Mouse (Mus musculus): Measurements from ENCODE around the gene Lsm14a.
"Not testable (repeated sequence)": the region's sequence is repeated elsewhere in the genome, so short reads cannot be mapped to it uniquely, and the experiment has no call there.

Lsm14a gene

DNA sequence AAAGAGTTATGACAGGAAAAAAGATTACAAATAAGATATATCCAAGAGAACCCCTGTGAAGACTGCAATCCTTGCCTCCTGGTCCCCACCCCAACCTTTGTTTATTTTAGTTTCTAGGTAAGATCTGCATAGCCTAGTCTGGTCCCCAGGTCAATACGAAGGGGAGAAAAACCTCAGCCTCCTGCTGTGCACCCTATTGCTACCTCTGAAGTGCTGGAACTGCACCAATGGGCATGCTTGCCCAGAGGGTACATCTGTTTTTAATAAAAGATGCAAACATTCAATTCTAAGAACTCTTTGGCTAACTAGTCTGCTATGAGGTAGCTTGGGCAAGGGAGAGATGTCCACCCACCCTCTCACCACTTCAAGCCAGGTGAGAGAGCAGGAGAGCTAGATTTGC, 19.2 kb downstream of the Lsm14a start:
- DNase-seq (ENCODE audit: low spot score in 2 of 2) = no peak

DNA sequence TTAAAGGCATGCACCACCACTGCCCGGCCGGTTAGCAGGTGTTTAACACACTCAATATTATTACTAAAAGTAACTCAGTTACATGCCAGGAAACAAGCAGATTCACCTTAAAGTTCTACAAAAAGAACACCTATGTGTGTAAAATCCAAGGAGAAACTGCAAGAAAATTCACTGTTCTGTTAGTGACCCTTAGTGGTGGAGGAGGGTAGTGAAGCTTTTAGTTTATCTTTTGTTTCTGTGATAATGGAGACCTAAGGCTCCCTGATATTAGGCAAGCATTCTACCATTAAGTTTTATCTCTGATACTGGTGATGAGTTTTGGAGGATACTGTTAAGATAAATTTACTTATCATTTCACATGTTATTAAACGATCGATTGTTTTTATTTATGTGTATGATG, 37.5 kb downstream of the Lsm14a start:
- DNase-seq (ENCODE audit: low spot score in 2 of 2) = no peak

DNA sequence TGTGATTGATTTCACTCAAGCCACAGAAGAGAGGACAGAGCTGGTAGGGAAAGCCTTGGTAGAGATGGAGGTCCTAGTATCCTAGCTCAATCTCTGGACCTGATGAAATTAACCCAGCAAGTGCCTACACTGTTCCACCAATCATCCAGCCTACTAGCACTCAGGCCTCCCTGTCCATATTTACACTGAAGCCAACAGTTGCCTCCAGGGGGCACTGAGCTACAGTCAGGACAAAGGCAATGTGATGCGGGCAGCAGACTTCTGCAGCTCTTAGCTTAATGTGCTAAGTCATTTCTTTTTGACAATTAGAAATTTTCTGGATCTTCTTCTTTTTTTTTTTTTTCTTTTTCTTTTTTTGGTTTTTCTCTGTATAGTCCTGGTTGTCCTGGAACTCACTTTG, 41.1 kb downstream of the Lsm14a start:
- peak in 1 of 2 experiments; percentile 15 for DNase-seq (ENCODE audit: low spot score in 2 of 2)

DNA sequence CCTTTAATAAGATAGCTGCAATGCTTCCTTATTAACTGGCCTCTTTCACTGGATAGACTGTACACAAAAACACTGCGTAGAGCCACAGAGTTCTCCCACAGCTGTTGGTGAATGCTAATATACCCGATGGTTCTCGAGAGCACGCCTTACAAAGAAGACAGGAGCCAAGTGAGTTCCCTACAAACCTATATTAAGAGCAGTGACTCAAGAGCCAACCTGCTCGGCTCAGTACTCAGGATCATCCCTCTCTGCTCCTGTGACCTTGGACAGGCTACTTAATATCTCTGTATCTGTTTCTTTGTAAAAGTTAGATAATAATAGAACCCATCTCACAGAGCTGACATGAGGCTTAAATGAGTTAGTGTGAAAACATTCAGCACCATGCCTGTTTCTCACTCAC, 42.9 kb downstream of the Lsm14a start:
- no peak for DNase-seq (ENCODE audit: low spot score in 2 of 2)

- no peak for DNase-seq (ENCODE audit: low spot score in 2 of 2)
These were observed 45.1 kb downstream of the Lsm14a start for GRCm38 (mm10) chr7:34348011-34348410.

- no peak for DNase-seq (ENCODE audit: low spot score in 2 of 2)
These were observed 46.1 kb downstream of the Lsm14a start for GRCm38 (mm10) chr7:34347041-34347440.

DNA sequence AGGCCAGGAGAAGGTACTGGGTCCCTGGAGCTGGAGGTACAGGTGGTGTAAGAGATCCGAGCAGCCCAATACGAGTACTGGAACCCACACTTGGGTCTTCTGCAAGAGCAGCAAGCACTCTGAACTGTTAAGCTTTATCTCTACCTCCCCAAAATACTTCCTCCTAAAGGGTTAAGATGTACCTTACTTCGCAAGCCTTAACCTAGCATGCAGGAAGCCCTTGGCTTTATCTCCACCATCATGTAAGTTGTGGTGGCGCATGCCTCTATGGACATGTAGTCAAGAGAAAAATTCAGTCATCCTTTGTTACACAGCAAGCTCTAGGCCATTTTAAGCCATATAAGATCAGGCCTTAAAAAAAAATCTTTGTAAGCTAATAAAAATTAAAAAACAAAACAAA, 46.6 kb downstream of the Lsm14a start:
- no peak for DNase-seq (ENCODE audit: low spot score in 2 of 2)

DNA sequence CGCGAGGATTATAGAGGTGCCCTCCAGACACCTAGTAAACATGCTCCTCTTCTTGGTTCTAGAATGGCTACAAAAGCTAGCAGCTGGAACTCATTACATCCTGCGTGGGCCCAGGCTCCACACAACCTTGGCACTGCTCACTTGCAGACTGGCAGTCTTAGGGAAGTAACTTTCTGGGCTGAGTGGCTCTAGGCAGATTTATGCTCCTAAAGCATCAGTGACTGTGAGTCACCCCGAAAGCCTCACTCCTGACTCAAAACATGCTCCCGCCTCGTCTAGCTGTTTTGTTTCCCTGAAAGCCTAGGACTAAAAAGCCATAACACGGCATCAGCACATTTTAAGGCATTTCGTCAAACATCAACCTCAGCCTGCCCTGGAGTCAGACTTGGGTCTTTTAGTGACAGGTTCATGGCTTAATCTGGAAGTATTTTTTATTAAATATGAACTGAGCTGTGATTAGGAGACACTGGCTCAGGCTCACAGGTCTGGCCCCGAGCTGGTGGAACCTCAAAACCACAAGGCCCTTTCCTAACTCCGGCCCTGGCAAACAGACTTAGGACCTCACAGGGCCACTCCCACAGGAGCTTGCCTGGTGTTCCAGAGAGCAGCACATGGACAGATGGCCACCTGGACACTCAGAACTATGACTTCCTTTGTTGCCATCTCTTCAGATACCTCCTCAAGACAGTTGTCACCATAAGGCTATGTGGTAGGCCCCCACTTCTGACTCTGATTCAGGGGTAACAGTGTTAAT, 50.9 kb downstream of the Lsm14a start:
- DNase-seq (ENCODE audit: low spot score in 2 of 2) = no peak

- DNase-seq (ENCODE audit: low spot score in 2 of 2) = no peak
These were observed 52.3 kb downstream of the Lsm14a start for GRCm38 (mm10) chr7:34340841-34341240.

- no peak for DNase-seq (ENCODE audit: low spot score in 2 of 2)
These were observed 54.0 kb downstream of the Lsm14a start for GRCm38 (mm10) chr7:34339164-34339489.

GRCm38 (mm10) chr7:34338445-34339163, 54.5 kb downstream of the Lsm14a start:
- no peak for DNase-seq (ENCODE audit: low spot score in 2 of 2)

- DNase-seq (ENCODE audit: low spot score in 2 of 2) = no peak
These were observed 55.8 kb downstream of the Lsm14a start for GRCm38 (mm10) chr7:34337268-34337667.

- DNase-seq (ENCODE audit: low spot score in 2 of 2) = not testable (repeated sequence)
These were observed 56.6 kb downstream of the Lsm14a start for GRCm38 (mm10) chr7:34336545-34336944.

GRCm38 (mm10) chr7:34327493-34327892, 65.6 kb downstream of the Lsm14a start:
- no peak for DNase-seq (ENCODE audit: low spot score in 2 of 2)

GRCm38 (mm10) chr7:34324857-34325256, 68.3 kb downstream of the Lsm14a start:
- DNase-seq (ENCODE audit: low spot score in 2 of 2) = no peak

DNA sequence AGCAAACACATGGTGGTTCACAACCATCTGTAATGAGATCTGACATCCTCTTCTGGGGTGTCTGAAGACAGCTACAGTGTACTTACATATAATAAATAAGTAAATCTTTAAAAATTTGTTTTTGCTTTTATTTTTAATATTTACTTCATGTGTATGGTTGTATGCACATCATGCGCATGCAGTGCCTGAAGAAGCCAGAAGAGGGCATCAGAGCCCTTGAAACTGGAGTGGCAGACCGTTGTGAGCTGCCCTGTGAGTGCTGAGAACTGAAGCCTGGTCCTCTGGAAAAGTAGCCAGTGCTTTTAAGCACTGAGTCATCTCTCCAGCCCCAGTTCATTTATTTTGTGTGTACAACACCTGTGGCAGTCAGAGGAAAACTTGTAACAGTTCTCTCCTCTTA, 69.1 kb downstream of the Lsm14a start:
- DNase-seq (ENCODE audit: low spot score in 2 of 2) = no peak

- no peak for DNase-seq (ENCODE audit: low spot score in 2 of 2)
These were observed 69.8 kb downstream of the Lsm14a start for GRCm38 (mm10) chr7:34323351-34323750.

DNA sequence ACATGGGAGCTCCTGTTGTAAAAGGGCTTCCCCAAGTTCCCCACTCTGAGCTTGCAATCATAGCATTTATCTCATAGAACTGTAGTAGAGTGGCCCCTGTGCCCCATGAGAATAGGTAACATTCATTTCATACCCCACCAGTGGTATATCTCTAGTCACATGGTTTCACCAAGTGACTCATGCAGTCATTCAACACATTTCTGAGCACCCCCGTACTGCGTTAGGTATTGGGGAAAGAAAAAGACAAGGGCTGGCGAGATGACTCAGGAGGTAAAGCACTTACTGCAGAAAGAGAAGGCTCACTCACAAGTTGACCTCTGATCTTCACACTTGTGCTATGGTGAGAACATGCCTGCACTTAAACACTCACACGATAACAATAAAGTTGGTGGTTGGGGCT, 71.2 kb downstream of the Lsm14a start:
- no peak for DNase-seq (ENCODE audit: low spot score in 2 of 2)

DNA sequence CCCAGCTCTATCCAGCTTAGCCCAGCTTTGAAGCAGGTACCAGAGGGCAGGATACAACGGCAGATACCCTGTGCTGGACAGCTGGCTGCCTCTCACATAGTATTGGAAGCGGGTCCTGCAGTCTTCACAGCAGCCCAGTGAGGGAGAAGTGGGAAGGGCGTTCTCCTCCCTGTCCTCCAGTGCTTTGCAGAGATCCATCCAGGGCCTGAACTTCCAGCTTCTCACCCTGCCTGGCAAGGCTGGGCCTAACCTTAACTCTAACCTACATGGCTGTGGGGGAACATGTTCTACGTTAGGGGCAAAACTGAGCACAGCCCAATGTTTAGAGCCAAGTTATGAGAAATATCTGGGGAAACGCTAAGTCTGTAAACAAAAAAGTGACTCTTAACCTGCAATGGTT, 72.0 kb downstream of the Lsm14a start:
- no peak for DNase-seq (ENCODE audit: low spot score in 2 of 2)

DNA sequence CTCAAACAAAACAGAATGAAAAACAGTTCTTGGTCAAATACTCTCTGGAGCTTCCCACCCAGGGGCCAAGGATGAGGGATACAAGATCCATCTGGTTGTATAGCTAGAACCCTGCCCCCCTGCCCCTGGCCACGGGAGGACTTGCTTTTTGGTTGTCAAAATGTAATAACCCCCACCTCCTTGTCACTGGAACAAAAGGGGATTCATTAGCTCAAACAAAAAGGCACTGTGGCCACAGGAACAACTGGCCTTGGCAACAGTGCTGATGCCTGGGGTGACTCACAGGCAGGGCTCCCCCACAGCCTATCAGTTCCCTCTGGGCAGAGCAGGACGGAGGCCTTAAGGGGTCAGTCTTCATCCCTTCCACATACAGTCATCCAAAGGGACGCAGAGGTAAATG, 73.2 kb downstream of the Lsm14a start:
- no peak for DNase-seq (ENCODE audit: low spot score in 2 of 2)

- DNase-seq (ENCODE audit: low spot score in 2 of 2) = no peak
These were observed 74.0 kb downstream of the Lsm14a start for GRCm38 (mm10) chr7:34319123-34319522.

DNA sequence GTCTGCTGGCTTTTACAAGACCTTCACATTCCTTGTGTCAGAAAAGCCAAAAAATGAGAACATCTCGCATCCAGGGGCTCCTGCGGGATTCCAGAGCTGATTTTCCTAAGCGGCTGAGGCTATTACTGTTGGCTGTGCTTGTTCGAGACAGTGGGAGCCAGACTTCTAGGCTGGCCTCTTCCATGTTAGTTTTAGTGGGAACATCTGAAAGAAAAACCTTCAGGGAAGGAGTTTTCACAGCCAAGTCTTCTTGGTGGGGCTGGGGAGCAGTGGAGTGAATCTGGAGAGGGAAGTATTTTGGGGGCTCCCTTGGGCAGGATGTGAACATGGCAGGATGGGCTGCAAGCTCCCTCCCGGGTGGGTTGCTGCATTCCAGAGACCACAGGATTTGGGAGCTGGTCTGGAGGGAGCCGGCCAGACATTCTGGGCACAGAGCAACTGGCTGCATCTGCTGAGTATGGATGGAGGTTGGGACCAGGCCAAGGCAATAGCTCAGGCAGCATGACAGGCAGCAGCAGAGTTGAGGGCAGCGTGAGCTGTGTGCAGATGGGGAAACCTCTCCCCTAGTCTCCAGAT, 75.1 kb downstream of the Lsm14a start:
- DNase-seq (ENCODE audit: low spot score in 2 of 2) = no peak

GRCm38 (mm10) chr7:34313443-34313875, 79.7 kb downstream of the Lsm14a start, which contains the start of gene 4931406P16Rik:
Gene 4931406P16Rik, minus strand, starts transcription at chr7:34313551.
- DNase-seq (ENCODE audit: low spot score in 2 of 2) = peak; percentile 76 to 84

Measured in thymus, postnatal 10 days (tissue).